Mouse (Mus musculus) left cerebral cortex, adult 8-10 months (tissue): ENCODE data around the gene Gm10073. TPM values are rescaled to one million over a fixed set of nuclear protein-coding genes. Genes with fewer than 3 reads are reported as not detected.
"Not testable (repeated sequence)": the region's sequence is repeated elsewhere in the genome, so short reads cannot be mapped to it uniquely, and the experiment has no call there.

ENCODE experiments used
- DNase-seq, 2 experiments: peaks; one replicate each; pipeline ENCODE4 v3.0.0; 2022; ENCODE audit warnings: low spot score in 2 of 2
- total RNA-seq, 4 experiments: library from RNA; stranded (reverse); gene quantifications; 2 replicates each; pipeline ENCODE4 v1.2.4; 2022

The Gm10073 gene
- total RNA-seq, 4 experiments from 2014 or later: 92.7 to 111 (median 96.1) TPM

DNA sequence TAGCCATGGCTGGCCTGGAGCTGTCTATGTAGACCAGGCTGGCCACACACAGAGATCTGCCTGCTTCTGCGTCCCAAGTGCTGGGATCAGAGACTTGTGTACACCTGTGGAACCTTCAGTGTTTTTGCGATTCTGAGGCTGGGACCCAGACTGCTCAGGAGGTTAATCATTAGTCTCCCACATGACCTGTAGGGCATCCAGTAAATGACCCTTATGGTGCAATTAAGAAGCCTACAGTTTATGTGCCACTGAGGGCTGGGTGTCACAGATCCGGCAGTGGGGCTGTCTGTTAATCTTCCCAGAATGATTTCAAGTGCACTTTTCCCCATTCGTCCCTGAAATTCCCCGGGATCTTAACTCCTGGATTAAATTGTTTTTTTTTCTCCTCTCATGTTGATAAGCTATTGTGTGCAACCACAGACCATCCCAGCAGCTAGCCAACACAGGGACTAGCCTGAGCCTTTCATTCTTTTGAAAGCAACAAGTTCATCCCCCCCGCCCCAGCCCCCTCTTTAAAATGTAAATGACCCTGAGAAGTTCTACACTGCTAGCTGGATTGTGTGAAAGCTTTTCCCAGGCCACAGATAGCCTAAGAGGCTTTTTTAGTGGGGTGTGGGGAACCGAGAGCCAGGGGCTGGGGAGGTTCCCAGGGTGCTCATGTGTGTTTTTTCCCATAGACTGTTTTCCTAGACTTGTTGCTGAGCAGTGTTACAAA lies 26.2 kb upstream of the Gm10073 start:
- no peak for DNase-seq

DNA sequence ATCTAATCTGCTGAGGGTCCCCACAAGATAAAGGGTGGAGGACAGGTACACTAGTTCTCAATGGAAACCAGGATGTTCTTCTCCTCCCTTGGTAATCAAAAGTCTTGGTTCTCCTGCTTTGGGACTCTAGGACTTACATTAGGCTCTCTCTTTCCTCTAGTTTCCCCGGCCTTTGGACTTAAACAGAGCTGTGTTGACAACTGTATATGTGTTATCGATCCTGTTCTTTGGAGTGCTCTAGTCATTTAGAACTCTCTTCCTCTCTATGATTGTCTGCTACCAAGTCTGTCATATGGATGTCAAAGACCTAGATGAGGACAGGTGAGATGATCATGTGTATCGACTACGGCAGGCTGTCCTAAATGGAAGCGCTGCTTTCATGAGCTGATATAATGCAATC lies 23.8 kb upstream of the Gm10073 start:
- no peak for DNase-seq

DNA sequence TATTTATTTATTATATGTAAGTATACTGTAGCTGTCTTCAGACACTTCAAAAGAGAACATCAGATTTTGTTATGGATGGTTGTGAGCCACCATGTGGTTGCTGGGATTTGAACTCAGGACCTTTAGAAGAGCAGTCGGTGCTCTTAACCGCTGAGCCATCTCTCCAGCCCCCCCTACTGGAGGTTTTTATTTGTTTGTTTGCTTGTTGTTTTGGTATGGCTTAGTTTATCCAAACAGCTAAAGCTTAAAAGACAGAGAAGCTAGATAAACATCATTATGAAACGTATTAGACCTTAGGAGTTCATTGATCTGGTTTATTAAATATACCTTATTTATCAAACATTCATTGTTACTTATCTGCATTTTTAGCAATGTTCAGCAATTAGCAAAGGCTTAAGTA lies 22.4 kb upstream of the Gm10073 start:
- DNase-seq: not testable (repeated sequence)

DNA sequence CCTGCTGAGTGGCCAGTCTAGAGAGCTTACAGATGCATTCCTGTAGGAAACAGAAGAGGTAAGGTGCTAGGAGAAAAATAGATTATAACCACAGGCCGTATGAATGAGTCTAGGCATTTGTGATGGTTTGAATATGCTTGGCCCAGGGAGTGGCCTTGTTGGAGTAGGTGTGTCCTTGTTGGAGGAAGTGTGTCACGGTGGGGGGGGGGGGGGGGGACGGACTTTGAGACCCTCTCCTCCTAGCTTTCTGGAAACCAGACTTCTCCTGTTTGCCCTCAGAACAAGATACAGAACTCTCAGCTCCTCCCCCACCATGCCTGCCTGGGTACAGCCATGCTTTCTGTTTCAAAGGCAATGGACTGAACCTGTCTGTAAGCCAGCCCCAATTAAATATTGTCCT lies 19.2 kb upstream of the Gm10073 start:
- DNase-seq: no peak

DNA sequence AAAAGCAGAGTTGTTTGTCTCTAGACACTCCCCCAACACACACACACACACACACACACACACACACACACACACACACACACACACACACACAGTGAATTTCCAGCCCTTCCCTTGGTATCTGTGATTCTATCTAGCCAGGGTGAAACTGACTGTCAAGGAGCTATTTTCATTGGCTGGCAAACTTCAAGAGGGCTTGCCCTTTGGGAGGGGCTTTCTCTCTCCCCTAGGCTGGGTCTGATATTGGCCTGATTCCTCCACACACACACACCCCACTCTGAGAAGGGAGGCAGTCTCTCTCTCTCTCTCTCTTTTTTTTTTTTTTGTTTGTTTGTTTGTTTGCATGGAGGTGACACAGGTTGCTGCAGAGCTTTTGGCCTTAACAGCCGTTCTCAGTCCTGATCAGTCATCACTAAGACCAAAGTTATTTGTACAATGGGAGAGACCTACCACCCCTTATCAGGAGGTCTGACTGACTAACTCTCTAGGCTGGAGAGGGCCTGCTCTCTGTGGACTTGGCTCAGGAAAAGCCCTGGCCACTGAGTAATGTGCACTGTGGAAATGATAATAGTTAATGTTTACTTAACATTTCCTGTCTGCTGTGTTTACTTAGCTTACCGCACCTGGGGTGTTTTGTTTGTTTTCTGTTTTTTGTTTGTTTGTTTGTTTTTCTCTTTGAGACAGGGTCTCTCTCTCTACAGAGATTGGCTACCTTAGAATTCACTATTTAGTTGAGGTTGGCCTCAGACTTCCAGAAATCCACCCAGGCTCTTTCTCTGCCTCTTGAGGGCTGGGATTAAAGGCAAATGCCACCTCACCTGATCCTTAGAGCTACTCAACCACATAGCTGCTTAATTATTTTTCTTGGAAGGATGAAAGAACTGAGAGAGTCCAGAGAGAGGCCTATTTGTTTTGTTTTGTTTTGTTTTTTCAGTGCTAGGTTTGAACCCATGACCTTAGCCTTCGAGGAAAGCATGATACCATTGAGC lies 15.5 kb upstream of the Gm10073 start:
- no peak for DNase-seq

DNA sequence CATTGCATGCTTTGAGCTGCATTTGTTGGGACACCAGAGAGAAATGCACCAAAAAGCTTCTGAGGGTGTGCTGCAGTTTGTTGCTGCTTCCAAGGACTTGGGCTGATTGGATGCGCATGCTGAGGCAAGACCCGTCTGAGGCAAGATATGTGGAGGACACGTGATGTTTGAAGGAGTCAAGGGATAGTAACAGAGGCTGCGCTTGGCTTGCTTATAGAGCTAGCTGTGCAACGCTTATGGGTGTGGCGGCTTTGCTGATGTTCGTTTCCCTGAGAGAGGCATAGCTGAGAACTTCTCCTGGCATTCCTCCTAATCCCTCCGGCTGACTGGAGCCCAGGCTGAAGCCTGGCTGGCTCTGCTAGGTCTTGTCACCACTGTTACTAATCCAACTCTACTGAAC lies 13.6 kb upstream of the Gm10073 start:
- no peak for DNase-seq

DNA sequence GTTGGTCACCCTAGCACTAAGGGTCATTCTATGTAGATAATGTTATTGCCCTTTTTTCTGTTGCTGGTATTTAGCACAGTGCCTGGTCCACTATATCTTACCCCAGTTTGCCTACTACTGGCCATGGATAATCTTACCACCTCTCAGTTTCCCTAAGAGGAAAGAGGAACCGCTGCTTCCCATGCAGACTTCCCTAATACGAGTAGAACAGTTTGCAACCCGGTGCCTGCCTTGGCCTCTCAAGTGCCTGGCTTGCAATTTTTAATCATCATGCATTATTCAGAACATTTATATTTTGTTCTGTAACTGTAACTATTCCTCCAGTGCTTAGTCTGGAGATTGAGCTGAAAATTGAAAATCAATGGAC lies 12.4 kb upstream of the Gm10073 start:
- DNase-seq: no peak

DNA sequence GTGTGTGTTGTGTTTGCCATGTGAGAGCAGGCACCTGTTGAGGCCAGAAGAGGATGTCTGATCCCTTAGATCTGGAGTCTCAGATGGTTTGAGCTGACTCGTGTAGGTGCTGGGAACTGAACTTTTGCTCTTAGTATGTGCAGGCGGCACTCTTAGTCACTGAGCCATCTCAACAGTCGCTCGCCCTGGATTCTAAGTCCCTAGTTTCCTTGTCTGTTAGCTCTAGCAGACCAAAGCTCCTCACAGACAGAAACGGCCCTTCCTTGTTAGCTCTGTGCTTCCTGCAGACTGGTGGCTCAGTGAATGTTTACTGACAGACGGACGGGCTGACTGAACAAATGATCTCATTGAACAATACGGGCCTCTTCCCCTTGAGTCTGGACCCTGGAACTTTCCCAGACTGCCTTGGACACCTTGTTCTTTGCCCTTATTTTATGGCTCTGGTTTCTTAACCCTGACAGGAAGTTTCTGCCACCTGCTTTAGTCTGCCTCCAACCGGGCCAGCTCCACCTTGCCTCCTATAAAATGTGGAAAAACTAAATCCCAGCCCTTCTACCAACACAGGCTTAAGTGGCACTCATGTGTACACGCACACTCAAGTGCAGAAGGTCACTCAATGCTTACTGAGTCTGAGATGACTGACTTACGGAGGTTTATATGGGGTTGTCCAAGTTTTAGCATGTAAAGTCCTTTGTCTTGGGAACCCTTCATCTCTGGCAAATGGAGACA lies 11.8 kb upstream of the Gm10073 start:
- no peak for DNase-seq

DNA sequence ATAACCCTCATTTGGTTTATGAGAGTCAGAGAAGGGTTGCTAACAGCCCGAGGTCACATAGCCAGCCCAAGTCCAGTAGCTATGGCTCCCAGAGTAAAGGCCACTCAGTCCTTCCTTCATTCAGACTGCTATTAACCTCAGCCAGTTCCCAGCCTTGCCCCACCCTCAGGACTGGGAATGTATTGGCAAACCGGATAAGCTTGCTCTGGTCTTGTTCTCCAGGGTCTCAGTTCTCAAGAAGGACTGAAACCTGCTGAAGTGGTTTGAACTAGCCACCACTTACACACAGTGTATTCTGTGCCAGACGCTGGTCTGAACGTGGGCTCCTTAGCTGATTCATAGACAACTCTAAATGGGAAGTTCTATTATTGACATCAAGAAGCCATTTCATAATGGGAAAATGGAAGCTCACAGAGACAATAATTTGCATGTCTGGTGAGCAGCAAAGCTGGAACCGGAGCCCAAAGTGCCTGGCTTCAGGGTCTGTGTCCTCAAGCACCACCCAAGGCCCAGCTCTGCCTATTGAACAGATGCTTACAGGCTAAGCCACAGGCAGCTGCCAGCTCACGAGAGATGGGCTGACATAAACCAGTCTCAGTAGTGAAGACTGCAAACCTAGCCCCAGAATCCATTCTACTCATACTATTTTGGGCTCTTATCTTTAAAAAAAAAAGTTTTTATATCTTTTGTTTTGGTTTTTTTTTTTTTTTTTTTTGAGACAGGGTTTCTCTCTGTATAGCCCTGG lies 8.3 kb upstream of the Gm10073 start:
- no peak for DNase-seq

DNA sequence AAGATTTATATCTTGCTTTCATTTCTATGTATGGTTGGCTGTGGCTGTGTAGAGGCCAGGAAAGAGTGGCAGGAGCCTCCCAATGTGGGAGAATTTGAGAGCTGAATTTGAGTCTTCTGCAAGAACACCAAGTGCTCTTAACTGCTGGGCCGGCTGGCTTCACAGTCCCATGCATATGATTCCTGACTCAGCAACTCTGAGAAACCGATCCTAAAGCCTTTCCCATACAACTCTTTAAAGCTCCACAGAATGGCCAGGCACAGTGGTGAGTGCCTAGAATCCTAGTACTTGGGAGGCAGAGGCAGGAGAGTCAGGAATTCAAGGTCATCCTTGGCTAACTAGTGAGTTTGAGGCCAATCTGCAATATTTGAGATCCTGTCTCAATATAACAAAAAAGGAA lies 6.2 kb upstream of the Gm10073 start:
- no peak for DNase-seq

DNA sequence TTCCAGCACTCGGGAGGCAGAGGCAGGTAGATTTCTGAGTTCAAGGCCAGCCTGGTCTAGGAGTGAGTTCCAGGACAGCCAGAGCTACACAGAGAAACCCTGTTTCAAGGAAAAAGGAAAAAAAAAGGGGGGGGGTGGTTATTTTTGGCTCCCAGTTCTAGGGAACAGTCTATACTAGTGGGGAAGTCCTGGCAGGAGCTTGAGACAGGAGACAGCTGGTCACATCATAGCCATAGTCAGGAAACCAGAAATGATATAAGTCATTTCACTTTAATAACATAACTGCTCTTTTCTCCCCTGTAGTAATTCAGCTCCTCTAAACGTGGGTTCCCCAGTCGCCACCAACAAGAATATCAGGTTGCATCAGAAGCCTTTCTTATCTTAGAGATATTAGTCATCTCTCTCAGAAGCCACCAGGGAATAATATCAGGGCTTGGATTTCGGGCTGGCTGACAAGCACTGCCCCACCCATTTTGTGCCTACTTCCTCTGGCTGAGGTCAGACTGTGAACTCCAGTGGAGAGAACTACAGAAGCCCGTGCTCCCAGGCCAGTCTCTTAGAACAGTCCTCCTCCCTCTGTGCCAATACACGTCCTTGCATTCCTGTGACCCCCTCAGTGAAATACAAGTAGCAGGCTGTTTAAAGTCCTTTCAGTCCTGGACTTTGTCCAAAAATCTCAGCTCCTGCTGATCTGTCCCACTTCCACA lies 3.7 kb upstream of the Gm10073 start:
- no peak for DNase-seq

DNA sequence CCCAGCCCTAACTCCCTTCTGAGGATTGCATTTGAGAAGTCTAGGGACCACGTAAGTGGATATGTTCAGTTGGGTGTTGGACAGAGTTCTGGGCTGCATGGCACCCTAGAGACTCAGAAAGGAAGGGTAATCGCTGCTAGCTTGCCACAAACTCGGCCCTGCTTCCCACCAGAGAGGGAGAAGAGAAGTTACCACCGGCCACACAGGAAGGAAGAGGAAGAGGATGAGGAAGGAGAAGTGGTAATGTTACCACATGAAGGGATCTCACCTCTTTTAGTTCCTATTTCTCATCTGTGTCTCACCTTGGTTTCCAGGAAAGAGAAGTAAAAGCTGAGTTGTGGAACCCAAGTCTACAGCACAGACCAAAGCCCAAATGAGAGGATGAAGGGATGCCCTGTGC lies 1.0 kb upstream of the Gm10073 start:
- no peak for DNase-seq

DNA sequence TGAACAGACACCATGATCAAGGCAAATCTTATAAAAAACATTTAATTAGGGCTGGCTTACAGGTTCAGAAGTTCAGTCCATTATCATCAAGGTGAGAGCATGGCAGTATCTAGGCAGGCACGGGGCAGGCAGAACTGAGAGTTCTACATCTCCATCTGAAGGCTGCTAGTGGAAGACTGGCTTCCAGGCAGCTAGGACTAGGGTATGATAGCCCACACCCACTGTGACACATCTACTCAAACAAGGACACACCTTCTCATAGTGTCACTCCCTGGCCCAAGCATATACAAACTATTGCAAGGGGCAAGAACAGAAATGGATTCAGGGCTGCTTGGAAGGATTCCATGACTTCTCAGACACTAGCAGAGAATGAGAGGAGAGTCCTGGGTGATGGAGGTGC lies 1.1 kb downstream of the Gm10073 start:
- not testable (repeated sequence) for DNase-seq

DNA sequence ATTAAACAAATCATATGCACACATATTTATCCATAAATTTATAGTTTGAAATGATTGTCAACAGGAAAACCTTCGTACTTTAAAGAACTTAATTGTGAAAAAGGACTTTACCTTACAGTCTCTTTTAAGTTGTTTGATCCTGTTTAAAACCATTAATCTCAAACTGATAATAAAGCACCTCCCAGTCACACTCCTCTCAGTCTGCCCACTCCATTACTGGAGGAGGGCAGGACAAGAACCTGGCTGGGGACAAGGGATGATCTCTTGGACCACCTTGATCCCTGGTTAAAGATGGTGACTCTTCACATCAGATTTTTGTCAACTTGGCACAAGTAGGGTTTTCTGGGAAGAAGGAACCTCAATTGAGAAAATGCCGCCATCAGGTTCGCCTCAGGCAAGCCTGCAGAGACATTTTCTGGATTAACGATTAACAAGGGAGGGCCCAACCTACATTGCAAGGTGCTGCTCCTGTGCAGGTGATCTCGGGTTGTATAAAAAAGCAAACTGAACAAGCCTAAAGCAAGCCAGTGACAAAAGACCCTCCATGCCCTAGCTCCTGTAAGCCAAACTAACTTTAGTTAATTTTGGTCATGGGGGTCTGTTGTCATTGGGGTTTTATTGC lies 1.6 kb downstream of the Gm10073 start:
- no peak for DNase-seq

DNA sequence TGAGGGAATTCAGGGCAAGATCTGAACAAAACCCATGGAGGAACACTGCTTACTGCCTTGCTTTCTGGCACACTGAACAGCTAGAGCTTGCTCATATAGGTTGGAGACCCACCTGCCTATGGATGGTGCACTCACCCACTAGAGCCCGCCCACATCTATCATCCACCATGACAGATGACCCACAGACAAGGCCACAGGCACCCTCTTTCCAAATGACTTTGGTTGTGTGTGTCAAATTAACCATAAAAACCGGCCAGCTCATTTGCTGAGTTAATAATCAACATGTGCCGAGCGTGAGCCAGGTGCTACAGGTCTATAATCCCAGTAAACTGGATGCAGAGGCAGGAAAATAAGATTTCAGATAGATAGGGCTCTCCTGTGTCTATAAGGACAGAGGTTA lies 2.9 kb downstream of the Gm10073 start:
- no peak for DNase-seq

DNA sequence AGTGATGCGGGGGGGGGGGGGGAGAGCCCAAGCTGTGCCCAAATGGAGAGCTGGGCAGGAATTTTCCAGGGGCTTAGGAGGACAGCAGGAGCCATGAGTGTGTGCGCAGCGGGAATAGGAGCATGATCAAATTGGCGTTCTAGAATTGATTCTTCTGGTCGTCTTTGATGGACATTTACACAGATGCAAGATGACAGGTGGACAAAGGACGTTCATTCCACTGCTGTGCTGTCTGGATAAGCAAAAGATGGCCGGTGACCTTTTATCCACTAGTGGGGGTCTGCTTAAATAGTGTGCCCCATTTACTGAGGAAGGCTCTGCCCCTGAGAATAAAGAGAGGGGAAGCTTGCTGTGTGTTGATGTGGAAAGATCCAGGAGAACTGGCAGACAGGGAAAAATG lies 4.3 kb downstream of the Gm10073 start:
- DNase-seq: no peak

DNA sequence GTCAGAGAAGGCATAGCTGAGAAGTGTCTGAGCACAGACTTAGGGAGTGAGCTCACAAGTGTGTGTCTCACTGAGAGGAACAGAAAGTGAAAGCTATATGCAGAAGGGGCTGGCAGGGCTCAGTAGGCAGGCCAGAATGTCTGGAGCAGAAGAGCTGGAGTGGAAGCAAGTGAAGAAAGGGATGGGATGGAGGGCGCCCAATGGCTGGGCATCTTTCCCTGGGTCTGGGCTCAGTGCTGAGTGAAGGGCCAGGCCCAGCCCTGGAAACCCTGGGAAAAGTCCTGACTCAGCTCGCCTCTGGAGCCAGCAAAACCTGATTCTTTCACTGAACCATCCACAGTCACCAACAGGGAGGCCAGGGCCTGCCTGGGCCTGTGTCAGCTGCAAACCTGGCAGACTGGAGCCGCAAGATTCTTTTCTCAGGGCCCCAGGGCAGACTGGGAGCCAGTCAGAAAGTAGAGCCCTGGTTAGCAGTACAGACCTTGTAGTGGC lies 9.5 kb downstream of the Gm10073 start:
- no peak for DNase-seq

DNA sequence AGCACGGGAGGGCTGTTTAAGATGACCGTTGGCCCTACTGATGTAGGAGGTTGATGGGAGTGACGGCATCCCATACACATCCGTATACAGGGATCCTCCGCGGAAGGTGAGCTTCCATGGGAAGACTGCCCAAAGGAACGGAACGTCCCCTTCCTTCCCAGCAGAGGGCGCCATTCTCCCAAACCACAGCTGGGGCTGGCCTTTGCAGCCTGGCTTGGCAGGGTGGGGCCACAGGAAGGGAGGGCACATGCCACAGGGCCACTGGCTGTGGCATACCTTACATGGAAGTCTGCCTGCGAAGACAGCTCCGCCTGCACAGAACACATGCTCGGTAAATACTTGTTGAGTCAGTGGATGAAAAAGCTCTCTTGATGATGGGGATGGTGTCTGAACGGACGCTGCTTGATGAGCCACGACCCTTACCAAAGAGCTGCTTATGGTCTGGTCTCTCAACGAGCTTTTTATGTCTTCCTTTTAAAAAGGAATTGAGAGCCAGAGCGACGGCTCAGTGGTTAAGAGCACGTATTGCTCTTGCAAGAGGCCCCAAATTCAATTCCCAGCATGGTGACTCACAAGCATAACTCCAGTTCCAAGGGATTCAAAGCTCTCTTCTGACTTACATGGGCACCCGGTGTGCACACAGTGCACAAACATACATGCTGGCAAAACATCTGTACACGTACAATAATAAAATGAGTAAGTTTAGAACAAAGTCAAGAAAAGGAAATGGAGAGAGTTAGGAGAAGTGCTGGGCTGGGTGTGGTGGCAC lies 12.0 kb downstream of the Gm10073 start:
- peak in 1 of 2 experiments; percentile 6 for DNase-seq

DNA sequence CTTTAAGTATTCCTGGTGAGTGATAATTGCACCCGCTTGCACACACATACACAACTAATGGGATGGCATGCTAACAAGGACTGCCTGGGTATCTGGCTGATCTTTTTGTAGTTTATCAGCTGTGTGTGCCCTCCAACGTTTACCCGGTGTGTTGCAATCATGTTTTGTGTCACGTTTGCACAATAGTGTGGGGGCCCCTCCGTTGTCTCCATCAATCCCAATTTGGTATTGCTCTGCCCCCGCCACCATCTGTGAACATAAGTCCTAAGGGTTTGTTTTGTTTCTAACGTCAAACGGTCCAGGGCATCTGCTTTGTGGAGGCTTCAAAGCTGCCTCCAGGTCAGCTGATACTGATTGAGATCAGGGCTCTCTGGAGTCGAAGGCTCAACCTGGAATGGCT lies 13.4 kb downstream of the Gm10073 start:
- no peak for DNase-seq
